Mouse (Mus musculus): ENCODE measurements around the gene Inafm2.

Gene Inafm2

DNA sequence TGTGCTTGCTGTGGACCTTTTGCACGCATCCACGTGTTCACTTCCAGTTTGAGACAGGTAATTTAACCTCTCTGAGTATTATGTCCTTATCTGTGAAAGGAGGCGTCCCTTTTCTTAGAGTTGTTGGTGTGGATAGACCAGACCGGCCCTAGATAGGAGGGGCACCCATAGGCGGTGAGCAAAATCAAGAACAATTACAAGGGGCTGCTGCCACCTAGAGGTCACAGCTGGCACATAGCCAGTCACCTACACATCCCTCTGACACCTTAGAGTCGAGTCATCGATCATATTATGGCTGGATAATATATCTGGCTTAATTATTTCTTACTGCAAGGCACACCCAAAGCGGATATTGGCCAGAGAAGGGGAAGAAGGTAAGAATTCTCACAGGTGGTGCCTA, 14.3 kb downstream of the Inafm2 start:
- no peak for DNase-seq

- DNase-seq = no peak
These were observed 14.9 kb downstream of the Inafm2 start for GRCm38 (mm10) chr2:118760311-118761025.

DNA sequence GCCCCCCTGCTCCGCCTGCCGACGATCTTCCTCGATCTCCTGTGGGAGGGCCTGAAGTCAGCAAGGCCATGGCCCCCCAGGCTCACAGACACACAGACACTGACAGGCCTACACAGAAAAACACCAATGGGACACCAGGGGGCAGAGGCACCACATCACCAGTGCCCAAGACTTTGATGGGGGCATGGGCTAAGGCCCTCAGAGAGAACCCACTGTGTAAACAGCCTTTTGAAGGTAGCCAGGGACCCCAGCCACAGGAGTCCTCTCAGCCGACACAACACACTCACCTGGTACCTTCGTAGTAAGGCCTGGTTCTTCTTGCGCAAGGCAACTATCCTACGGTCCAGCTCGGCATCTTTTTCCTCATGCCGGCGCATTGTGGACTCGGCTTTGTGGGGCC, 15.8 kb downstream of the Inafm2 start:
- no peak for DNase-seq

DNA sequence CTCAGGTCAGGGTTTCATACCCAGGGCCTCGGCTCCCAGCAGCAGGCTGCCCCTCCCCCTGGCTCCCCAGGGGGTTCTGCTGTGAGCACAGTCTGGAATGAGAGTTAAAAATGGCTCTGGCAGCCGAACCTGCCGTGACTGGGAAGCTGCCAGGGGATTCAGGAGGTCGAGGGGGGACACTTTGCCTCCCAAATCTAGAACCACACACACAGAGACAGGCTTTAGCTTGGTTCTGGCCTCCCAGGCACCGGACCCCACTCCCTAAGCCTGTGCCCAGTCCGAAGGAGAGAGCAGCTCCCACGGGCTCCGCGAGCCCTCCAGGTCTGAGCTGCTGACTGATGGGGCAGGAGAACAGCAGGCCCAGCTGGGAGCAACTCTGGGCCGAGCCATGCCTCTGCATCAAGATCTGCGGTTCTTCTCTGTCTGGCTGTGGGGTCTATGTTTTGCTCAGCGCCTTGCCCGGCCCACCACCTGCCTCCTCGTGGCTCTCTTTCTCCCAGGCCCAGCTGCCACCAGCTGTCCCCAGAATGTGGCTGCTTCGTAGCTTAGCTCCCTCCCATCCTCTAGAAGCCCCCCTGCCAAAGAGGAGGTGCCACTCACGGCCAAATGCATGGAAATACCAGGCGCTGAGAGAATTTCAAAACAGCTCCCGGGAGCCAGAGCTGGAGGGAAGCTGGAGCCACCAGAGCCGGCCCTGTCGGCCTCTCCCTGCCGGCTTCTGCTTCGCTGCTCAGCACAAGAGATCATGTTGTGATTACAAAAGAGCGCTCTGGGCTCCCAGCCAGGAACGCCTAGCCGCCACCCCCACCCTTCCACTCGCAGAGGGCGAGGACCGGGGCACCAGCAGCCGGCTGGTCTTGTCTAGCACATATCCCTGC, 16.6 kb downstream of the Inafm2 start, which contains the start of gene Ccdc9b:
TSS of gene Ccdc9b (minus strand) at position 756 of the 878 bp plus-strand sequence.
- peak; percentile 92 for DNase-seq

DNA sequence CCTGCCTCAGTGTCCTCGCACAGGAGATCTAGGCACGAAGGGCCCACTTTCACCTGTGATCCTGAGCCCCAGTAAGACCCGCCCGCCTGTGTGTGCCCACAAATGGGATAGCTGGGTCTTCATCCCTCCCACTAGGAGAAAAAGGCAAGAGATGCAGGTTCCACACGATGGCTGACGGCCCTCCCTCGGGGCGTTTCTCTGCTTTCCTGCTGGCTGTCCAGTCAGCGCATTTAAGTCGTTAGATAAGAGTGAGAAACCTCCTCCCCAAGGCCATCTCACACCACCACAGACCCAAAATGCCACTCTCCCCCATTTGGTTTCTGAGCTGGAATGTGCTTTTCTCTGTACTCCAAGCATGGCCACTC, 17.2 kb downstream of the Inafm2 start:
- DNase-seq = no peak

DNA sequence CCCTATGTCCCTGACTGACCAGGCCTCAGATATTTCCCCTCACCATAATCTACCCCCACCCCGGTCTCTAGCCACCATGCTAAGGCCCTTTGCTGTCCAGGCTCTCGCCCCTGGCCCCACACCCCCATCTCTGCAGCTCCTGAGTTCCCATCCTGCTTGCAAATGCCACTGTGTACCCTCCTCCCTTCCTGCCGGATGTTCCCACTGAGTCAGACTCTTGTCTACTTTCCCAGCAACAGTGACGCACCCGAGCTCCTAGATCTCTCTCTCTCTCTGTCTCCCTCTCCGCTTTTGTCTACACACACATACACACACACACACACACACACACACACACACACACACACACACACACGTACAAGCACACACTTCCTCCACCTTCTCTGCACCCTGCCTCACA, 17.9 kb downstream of the Inafm2 start:
- DNase-seq = no peak

DNA sequence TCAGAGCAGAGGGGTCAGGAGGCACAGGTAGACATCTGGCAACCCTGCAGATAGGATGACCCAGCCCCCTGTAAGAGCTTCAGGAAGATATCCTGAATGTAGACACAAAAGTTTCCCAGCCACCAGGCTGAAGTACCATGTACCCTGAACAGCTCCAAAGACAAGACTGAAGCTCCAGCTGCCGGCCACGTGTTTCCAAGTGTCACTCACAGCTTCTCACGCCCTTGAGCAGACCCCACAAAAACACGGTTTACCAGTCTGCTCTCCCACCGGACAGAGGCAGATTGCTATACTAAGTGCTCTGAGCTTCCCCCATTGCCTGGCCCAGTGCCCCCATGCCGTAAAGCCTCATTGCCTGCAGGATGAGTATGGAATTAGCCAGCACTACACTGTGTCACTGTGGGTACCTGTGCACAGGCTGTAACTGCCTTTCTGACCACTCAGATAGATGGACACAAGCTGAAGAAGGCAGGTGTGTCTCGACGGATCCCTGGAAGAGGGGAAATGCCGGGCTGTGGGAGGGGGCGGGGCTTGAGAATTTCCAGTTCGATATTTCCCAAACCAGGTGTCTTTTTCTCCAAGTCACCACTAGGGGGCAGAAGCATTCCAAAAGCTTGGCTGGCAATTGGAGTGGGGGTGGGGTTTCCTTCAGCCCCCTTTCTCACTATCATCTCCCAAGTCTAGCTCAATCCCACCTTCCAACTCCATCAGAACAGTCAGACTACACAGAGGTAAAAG, 18.7 kb downstream of the Inafm2 start:
- peak; percentile 83 for DNase-seq

DNA sequence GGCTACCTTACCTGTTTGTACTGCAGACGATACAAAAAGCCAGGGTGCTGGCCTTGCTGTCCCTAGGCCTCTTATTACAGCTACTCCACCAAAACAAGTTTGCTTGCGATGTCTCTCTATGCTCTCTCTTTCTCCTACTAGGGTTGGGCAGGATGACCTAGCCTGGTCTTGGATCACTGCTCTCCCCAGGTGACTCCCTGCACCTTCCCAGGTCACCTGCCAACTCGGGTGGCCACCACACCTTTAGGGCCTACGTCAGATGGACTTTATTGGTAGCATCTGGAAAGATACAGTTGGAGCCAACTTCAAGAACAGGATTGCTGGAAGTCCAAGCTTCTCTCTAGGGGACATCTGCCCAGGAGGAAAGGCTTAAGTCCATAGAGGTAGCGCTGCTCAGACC, 19.3 kb downstream of the Inafm2 start:
- no peak for DNase-seq

- no peak for DNase-seq
These were observed 20.8 kb downstream of the Inafm2 start for GRCm38 (mm10) chr2:118766041-118767033.

DNA sequence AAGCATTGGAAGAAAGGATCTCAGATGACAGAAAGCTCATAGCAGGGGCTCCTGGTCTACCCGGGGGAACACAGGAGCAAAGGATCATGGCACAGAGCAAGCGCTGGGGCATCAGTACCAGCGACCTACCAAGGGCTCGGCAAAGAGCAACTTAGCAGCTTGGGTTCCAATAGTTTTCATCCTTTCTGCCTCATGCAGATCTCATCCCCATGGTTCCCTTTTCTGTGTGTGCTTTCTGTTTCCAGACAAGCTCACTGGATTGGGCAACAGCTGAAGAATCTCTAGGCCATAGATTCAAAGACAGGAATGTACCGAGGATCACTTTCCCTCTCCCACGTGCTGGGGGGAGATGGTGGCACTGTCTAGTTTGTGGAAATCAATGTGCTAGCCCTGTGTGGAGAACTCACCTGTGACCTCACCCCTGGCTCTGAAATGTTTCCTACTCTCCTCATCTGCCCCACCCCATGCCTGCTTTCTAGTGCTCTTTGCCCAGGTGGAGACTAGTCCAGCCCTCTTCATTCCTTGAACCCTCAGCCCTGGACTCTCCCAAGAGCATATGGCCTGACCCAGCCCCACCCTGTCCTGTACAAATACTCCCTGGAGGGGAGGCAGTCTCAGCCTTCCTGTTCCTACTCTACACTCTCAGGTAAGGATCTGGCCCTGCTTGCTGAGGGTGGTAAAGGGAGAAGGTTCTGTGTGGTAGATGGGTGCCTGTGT, 26.8 kb downstream of the Inafm2 start, which contains the start of gene Phgr1:
TSS of gene Phgr1 (plus strand) at position 612 of the 717 bp plus-strand sequence.
- DNase-seq = no peak

GRCm38 (mm10) chr2:118774536-118774935, 29.0 kb downstream of the Inafm2 start:
- no peak for DNase-seq

GRCm38 (mm10) chr2:118775396-118775795, 29.8 kb downstream of the Inafm2 start:
- DNase-seq = peak; percentile 75

DNA sequence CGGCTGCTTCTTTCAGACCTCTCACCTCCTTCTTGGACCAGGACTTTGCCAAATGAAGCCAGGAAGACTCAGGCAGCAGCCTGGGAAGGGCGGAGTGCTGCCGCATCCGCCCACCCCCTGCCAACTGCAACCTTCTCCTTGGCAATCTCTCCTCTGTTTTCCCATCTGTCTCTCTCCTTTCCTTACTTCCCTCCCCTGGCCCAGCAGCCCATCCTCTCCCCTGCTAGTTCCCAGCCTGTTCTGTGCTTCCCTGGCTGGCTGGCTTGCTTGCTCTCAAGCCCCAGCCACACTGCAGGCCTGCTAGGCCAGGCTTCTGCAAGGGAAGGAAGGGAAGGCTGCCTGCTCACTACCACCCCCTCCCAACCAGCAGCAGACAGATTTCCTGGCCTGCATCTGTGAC, 30.3 kb downstream of the Inafm2 start:
- DNase-seq = peak; percentile 86

DNA sequence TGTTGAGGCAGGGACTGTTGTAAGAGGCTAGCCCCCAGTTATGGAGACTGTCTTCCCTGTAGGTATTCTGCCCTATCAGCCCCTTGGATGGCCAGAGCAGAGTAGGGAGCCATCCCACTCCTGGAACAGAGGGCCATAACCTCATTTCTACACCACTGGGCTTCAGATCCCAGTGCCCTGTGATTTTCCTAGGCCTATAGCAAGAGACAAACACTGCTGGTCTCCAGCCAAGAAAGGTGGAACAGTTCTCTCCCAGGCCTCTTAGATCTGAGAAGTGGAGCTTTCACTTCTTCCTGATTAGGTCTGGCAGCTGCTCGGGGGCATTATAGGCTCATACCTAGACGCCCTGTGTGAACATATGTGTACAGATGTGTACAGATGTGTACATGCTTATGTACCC, 30.7 kb downstream of the Inafm2 start:
- peak; percentile 68 for DNase-seq

- DNase-seq = no peak
These were observed 32.9 kb downstream of the Inafm2 start for GRCm38 (mm10) chr2:118778418-118778817.

DNA sequence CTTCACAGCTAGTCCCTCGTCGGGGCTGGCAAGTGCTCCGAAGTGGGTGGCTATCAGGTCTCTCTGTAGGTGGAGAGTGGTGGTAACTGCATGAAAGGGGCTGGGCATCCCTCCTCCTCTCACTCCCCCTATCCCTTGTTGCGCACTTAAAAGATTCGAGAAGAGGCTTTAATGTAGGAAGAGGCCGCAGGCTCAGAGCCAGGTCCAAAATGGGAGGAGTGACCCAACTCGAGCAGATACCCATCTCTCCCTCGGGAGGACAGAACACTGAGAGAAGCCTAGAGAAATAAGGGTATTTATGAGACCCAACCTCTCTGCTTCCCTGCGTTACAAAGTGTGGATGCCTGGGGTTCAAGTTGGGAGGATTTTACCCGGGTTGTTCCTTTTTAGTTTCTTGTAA, 33.5 kb downstream of the Inafm2 start:
- peak; percentile 72 for DNase-seq

GRCm38 (mm10) chr2:118779504-118780480, 34.2 kb downstream of the Inafm2 start, which contains the start of gene Disp2:
Gene Disp2, plus strand, starts transcription at chr2:118779719.
- DNase-seq = peak; percentile 96

DNA sequence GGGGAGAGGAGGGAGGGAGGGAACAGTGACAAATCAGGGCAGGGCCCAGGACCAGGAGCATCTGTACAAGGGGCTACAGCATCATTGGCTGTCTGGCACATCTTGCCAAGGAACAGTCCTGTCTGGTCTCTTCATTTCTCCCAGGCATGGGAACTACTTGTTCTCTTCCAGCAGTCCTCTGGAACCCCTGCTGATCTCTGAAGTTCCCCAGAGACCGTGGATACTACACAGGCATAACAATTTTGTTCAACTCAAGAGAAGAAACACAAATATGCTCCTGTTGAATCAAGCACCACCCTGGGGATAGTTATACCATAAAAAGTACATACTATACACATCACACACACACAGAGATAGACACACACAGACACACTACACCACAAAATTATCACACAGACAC, 35.6 kb downstream of the Inafm2 start:
- DNase-seq = peak; percentile 53

- no peak for DNase-seq
These were observed 36.7 kb downstream of the Inafm2 start for GRCm38 (mm10) chr2:118782303-118782702.

DNA sequence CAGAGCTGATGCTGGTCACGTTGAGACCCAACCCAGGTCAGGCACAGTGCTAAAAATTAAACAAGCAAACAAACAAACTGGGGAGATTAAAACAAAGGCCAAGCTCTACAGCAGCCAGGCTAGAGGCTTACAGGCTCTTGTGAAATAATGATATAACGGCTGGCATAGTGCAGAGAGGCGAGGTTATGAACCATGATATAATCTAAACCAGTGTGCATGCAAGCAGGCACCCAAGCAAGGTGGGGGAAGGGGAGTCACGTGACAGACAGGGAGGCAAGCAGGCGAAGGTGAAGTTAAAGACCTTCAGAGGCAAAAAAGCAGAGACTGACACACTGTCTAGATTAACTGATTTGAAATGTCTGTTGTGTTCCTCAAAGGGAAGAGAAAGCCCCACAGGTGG, 37.5 kb downstream of the Inafm2 start:
- DNase-seq = no peak

Measured in cerebellum, adult 9-10 months (tissue).